Mouse (Mus musculus) G1E (cell line): ENCODE results near the gene Abraxas2.

Experiments used
- CTCF ChIP-seq: IDR thresholded peaks from 2 replicates; pipeline ENCODE4 v1.5.1; 2012; ENCODE audit warnings: low read depth, low read length, inconsistent platforms, mixed read lengths
- GATA1 ChIP-seq: IDR thresholded peaks from 2 replicates; pipeline ENCODE4 v1.6.1; 2012; ENCODE audit warnings: borderline replicate concordance, low read length, inconsistent platforms, mixed read lengths
- POLR2AphosphoS5 ChIP-seq: IDR thresholded peaks from 2 replicates; pipeline ENCODE4 v1.6.1; 2012; ENCODE audit warnings: low read depth, low read length, inconsistent platforms; ENCODE audit not compliant: insufficient replicate concordance
- TAL1 ChIP-seq: conservative IDR thresholded peaks from 2 replicates; pipeline ENCODE4 v1.6.1; 2012; ENCODE audit warnings: low read depth, low read length, inconsistent platforms, mixed read lengths

GRCm38 (mm10) chr7:132866316-132866715, 7.3 kb downstream of the Abraxas2 start:
- TF ChIP-seq POLR2AphosphoS5, result no peak
- TF ChIP-seq CTCF, result no peak
- no peak for TF ChIP-seq TAL1
- no peak for TF ChIP-seq GATA1
